Comparison of ENCODE assay signal across 19 mouse cellular contexts in the genomic region with DNA sequence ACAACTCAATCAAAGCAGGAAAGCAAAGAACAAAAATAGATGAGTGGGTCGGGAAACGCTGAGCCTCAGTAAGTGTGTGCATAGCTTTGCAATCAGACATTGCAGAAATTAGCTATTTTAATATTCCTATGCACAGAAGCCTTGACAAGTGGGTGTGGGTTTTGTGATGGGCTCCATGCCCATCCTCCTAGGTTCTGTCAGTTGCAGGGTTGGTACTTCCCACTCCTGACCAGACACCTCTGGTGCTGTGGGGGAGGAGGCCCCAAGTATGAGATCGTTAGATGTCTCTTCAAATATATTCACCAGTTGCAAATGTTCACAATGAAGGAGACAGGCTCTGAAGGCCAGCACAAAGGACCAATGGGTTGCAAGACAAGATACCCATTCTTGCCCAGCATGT.
DNase-seq lines count a peak whose midpoint lies in the region; ATAC-seq lines count a peak whose summit lies in the region.
"Had no signal": no experiment of that assay in that cellular context is flagged by ENCODE, and none has a peak within 500 bp of the region (broad histone marks: within the 10 kb centered on the region; RNA-seq: fewer than 3 reads in every experiment).

No protein-coding gene starts in this region.

- ATAC-seq in frontal cortex, adult (ENCODE audit: low TSS enrichment), result peak; percentile 60
- ATAC-seq: activated CD4-positive, CD25-positive, alpha-beta regulatory T cell, adult 4 months; inflammation-experienced regulatory T-cells, adult 6 months; midbrain, embryonic 16.5 days had no signal

- no peak for DNase-seq in frontal cortex, postnatal 10 days (ENCODE audit: low spot score in 2 of 2)
- peak; percentile 29 to 33 for DNase-seq in layer of hippocampus, adult 8-10 months (ENCODE audit: low spot score in 2 of 2)
- no peak for DNase-seq in layer of hippocampus, postnatal 25 days (ENCODE audit: extremely low spot score in 1 of 2, low spot score in 1 of 2)
- DNase-seq in right cerebral cortex, adult 2 months (ENCODE audit: low spot score in 2 of 2), result peak; percentile 53 to 58
- DNase-seq in right cerebral cortex, postnatal 25 days, result no peak
- peak; percentile 57 for DNase-seq in telencephalon, adult 2 months (ENCODE audit: low read depth, low spot score)
- DNase-seq in ovary, postnatal 10 days (ENCODE audit: low spot score), result no peak
- DNase-seq: adrenal gland, adult 2 months; adrenal gland, postnatal 36 days; cerebellum, adult 2 months; cerebellum, postnatal 25 days; heart, postnatal 14 days; kidney, adult 11 months; kidney, postnatal 25 days; thymus, postnatal 4 days had no signal

Comparison
In these comparisons a context has a peak if more than half of its experiments do, and no peak if none do; other contexts are left out.
1. DNase-seq: peak in layer of hippocampus, adult 8-10 months (2 of 2), right cerebral cortex, adult 2 months (2 of 2) and telencephalon, adult 2 months (single experiment); none in frontal cortex, postnatal 10 days (0 of 2), layer of hippocampus, postnatal 25 days (0 of 2), right cerebral cortex, postnatal 25 days (single experiment) and ovary, postnatal 10 days (single experiment).